Mouse (Mus musculus) heart, postnatal 0 days (tissue): Measurements from ENCODE around the gene Plaur. TPM values are rescaled to one million over a fixed set of nuclear protein-coding genes. Genes with fewer than 3 reads are reported as not detected.
"Not testable (repeated sequence)": the region's sequence is repeated elsewhere in the genome, so short reads cannot be mapped to it uniquely, and the experiment has no call there.

Experiments
- ATAC-seq: fragments of 200-750 bp; cut with Nextera tagmentation; 2 replicates; pipeline ENCODE4 v1.8.0; 2017; ENCODE audit warnings: low read depth, moderate number of reproducible peaks, moderate library complexity; ENCODE audit not compliant: insufficient read depth
- DNase-seq: peaks from one replicate; pipeline ENCODE4 v3.0.0-alpha.2; 2016; ENCODE audit warnings: low spot score
- H3K27ac ChIP-seq: fragments of 300-500 bp; sonication (generic); 2 replicates; pipeline ENCODE4 v1.5.1; 2014; ENCODE audit warnings: low read depth, mild to moderate bottlenecking
- H3K27me3 ChIP-seq: fragments of 300-500 bp; sonication (generic); 2 replicates; pipeline ENCODE4 v1.6.1; 2014; ENCODE audit warnings: low read length, mixed read lengths; ENCODE audit not compliant: control insufficient read depth, insufficient read depth
- H3K36me3 ChIP-seq: fragments of 300-500 bp; sonication (generic); replicated peaks from 2 replicates; pipeline ENCODE4 v1.6.1; 2014; ENCODE audit warnings: low read length, mixed read lengths; ENCODE audit not compliant: control insufficient read depth, insufficient read depth
- H3K4me1 ChIP-seq: fragments of 300-500 bp; sonication (generic); 2 replicates; pipeline ENCODE4 v1.6.1; 2014; ENCODE audit warnings: antibody characterized with exemption; ENCODE audit not compliant: control insufficient read depth, insufficient read depth
- H3K4me2 ChIP-seq: fragments of 300-500 bp; sonication (generic); 2 replicates; pipeline ENCODE4 v1.6.1; 2014; ENCODE audit warnings: low read depth, mild to moderate bottlenecking, low read length, moderate library complexity
- H3K4me3 ChIP-seq: fragments of 300-500 bp; sonication (generic); 2 replicates; pipeline ENCODE4 v1.5.1; 2014; ENCODE audit warnings: low read depth, low read length
- H3K9ac ChIP-seq: fragments of 300-500 bp; sonication (generic); replicated peaks from 2 replicates; pipeline ENCODE4 v1.6.1; 2014; ENCODE audit warnings: low read depth, low read length, mixed read lengths
- H3K9me3 ChIP-seq: fragments of 300-500 bp; sonication (generic); replicated peaks from 2 replicates; pipeline ENCODE4 v1.6.1; 2016; ENCODE audit warnings: low read length; ENCODE audit not compliant: control insufficient read depth
- CTCF ChIP-seq: IDR thresholded peaks from 2 replicates; pipeline ENCODE4 v1.5.1; 2016; ENCODE audit warnings: antibody characterized with exemption, control low read depth, low read depth
- EP300 ChIP-seq: IDR thresholded peaks from 2 replicates; pipeline ENCODE4 v1.6.1; 2016; ENCODE audit warnings: antibody characterized with exemption, low read depth
- WGBS: fragments of 180-500 bp; shearing (Covaris S2); extraction: QIAGEN DNeasy Blood & Tissue Kit; methylation state at CpG from one replicate; pipeline ENCODE4 v1.1.7; 2014; 5-methylcytosine and 5-hydroxymethylcytosine counted together
- polyA plus RNA-seq: library from polyadenylated mRNA; unstranded; fragments of >200 nt; fragmentation: Nextera tagmentation; extraction: Ambion mirVana; gene quantifications from 2 replicates; pipeline ENCODE4 v1.2.1, GENCODE M21; 2015
- total RNA-seq: library from RNA; depleted of rRNA; stranded (reverse); fragments of >200 nt; gene quantifications from 2 replicates; pipeline ENCODE4 v1.2.3, GENCODE M21; 2014; ENCODE audit warnings: low replicate concordance

Gene Plaur
- total and polyA plus RNA-seq, 2 experiments from 2014 or later: 6.5 to 13.1 TPM

DNA sequence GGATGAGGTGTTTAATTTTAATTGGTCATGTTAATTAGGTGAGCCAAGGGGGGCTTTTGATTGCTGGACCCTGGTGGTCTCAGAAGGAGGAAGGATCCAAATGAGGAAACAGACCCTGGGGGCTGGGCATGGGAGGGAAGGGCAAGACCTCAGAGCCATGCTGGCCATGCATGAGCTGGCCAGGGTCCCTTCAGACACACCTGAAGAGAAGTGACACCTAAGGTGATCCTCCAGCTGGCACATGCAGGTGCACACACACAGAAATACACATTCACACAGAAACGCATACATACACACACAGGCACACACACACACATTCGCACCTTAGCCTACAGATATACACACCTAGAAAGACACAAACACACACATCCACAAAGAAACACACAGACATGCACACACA is 17.4 kb downstream of the Plaur start:
- H3K9me3 ChIP-seq: no peaks in the 10 kb centered on the region
- H3K9ac ChIP-seq: no peak overlapping the region
- TF ChIP-seq EP300 (no peak), CTCF (no peak)
- 0 out of 2 replicates have a peak, but pooled peaks cover 3% of the 10 kb centered on the region for H3K36me3 ChIP-seq
- 89% methylated on average over 2 of the region's 2 CpGs for WGBS
- ATAC-seq (no peak), DNase-seq (no peak)
- peaks cover 34% of the 10 kb centered on the region for H3K27me3 ChIP-seq
- no peak overlapping the region for H3K27ac ChIP-seq
- no peak overlapping the region for H3K4me3 ChIP-seq
- H3K4me2 ChIP-seq: no peak overlapping the region
- peaks cover 6% of the 10 kb centered on the region; the same call in 1 of the 2 replicates for H3K4me1 ChIP-seq

DNA sequence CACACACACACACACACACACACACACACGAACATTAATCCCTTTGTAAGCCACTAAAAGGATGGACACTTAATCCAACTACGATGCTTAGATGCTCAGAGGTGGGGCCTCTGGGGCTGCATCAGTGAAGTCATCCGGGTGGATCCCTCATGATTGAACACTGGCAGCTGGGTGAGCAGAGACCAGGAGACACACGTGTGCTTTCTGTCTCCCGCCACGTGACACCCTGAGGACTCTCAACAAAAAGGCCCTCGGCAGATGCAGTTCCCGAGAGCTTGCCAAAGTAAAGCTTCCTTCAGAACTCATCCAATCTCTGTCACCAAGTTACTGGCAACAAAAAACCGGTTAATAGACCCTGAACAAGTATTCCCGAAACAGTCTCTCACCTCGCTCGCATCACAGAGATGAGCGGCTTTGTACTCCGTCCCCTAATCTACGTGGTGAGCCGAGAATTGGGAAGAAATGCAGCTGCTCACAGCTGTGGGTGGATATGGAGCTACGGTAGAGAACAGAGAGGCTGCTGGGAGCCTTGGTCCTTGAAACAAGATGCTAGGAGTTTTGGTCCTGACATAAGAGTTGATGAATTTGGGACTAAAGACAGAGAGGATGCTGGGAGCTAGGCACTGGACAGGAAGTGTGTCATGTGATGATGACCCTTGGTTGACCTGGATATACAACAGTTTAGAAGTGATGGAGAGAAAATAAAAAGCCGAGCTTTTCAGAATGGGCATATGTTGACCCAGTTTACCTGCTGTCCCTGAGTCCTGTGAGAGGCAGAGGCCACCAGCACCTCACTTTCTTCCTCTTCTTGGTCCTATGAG is 18.0 kb downstream of the Plaur start:
- Histone ChIP-seq H3K27me3 (peaks cover 35% of the 10 kb centered on the region), H3K4me2 (no peak overlapping the region), H3K36me3 (no peaks in the 10 kb centered on the region), H3K9ac (no peak overlapping the region), H3K27ac (no peak overlapping the region), H3K4me1 (peaks cover 6% of the 10 kb centered on the region; the same call in 1 of the 2 replicates), H3K4me3 (no peak overlapping the region), H3K9me3 (no peaks in the 10 kb centered on the region)
- DNase-seq (no peak), ATAC-seq (no peak)
- WGBS: 57% methylated on average over 18 of the region's 18 CpGs
- TF ChIP-seq CTCF (no peak), EP300 (no peak)

DNA sequence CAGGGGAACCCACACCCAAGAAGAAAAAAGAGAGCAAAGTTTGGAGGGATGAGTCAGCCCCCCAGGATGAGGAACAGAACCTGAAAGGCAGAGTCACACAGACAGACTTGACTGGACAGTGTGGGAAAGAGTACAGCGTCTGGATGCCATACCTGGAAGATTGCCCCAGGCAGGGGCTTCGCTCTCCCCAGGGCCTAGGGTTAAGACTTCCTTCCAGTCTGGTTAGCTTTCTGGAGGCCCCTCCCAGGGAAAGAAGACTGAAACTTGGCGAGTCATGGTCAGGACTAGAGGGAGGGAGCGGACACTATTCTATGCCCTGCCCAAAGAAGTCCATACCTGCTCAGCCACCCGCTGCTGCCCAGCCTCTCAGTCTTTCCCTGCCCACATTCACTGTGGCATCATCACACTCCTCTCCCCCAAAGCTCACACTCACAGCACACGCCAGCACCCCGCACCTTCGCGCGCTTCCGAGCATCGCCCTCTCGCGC is 18.7 kb downstream of the Plaur start:
- Histone ChIP-seq H3K4me3 (peak overlapping the region; percentile 62), H3K36me3 (no peaks in the 10 kb centered on the region), H3K9me3 (no peaks in the 10 kb centered on the region), H3K27me3 (peaks cover 35% of the 10 kb centered on the region), H3K4me2 (peak overlapping the region; percentile 88), H3K4me1 (peaks cover 6% of the 10 kb centered on the region; the same call in 1 of the 2 replicates), H3K27ac (no peak overlapping the region), H3K9ac (no peak overlapping the region)
- TF ChIP-seq CTCF (no peak), EP300 (no peak)
- WGBS: 15% methylated on average over 14 of the region's 14 CpGs
- no peak for ATAC-seq
- no peak for DNase-seq

DNA sequence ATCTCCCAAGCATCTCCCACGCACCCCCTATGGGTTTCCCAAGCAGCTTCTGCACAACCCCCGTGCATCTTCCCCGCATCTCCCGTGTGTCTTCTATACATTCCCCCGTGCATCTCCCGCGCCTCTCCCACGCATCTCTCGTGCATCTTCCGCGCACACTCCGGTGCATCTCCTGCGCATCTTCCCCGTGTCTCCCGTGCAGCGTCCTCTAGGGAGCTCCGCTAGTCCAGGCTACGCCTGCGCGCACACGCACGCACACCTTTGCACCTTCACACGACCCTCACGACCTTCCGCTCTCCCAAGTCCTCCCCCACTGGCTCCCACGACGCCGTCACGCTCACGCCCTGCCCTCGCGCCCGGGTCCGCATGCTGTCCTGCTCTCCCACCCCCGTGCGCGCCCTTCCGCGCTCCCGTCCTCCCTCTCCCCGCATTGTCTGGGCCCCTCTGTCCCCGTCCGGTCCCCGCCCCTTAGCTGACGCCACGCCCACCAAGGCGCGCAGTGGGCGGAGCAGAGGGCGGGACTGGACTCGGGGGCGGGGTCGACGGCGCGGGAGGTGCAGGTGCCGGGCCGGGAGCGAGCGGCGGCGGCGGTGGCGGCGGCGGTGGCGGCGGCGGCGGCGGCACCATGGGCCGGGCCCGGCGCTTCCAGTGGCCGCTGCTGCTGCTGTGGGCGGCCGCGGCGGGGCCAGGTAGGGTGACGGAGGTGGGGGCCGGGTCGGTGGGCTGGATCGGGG is 19.4 kb downstream of the Plaur start, which contains the start of gene Cadm4:
Gene Cadm4 (plus strand): TSS at position 550 of the 734 bp plus-strand sequence.
- Histone ChIP-seq H3K4me2 (peak within 1 kb of the TSS; percentile 88), H3K27me3 (peaks cover 35% of the 10 kb centered on the region), H3K4me3 (peak within 1 kb of the TSS; percentile 62), H3K27ac (no peak within 1 kb of the TSS), H3K9ac (peak within 1 kb of the TSS; percentile 64), H3K4me1 (peaks cover 6% of the 10 kb centered on the region; the same call in 1 of the 2 replicates), H3K9me3 (no peaks in the 10 kb centered on the region), H3K36me3 (no peaks in the 10 kb centered on the region)
- DNase-seq (peak; percentile 45), ATAC-seq (peak; percentile 88)
- WGBS: 1% methylated on average over 69 of the region's 83 CpGs
- TF ChIP-seq EP300 (no peak), CTCF (no peak)

DNA sequence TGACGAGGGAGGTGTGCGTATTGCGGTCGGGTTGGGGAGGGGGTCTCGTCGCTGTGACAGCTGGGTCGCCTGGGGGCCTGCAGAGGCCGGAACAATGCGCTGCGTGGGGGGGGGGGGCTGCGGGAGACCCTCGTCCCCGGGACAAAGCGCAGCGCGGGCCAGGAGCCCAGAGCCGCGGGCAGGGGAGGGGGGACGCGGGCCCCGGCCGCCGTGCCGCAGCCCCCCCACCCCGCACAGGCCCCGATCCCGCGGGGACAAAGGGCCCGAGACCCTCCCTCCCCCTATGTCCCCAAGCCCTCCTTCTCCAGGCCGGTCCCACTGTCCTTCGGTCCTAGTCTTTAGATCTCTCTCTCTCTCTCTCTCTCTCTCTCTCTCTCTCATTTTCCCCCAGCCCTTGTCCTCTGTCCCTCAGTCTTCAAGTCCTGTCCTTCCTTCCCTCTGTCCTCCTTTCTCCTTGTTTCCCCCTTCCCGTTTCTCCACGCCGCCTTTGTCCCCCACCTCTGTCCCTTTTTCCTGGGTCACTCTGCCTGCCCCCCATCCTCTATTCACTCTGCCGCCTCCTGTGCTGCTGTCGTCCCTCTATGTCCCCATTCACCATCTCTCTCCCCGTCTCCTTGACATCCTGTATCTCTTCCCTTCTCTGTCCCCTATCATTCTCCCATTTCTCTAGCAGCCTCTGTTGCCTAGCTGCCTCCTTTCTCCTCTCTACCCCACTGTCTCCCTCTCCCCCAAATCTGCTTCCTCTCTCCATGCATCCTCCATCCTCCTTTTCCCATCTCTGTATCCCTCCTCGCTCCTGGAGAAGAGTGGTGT is 20.1 kb downstream of the Plaur start:
- Histone ChIP-seq H3K27ac (no peak overlapping the region), H3K27me3 (peaks cover 35% of the 10 kb centered on the region), H3K4me1 (peaks cover 6% of the 10 kb centered on the region; the same call in 1 of the 2 replicates), H3K9ac (peak overlapping the region; percentile 64), H3K4me2 (peak overlapping the region; percentile 88), H3K36me3 (no peaks in the 10 kb centered on the region), H3K4me3 (peak overlapping the region; percentile 62), H3K9me3 (no peaks in the 10 kb centered on the region)
- TF ChIP-seq CTCF: no peak
- ATAC-seq (no peak), DNase-seq (no peak)
- 3% methylated on average over 22 of the region's 38 CpGs for WGBS

DNA sequence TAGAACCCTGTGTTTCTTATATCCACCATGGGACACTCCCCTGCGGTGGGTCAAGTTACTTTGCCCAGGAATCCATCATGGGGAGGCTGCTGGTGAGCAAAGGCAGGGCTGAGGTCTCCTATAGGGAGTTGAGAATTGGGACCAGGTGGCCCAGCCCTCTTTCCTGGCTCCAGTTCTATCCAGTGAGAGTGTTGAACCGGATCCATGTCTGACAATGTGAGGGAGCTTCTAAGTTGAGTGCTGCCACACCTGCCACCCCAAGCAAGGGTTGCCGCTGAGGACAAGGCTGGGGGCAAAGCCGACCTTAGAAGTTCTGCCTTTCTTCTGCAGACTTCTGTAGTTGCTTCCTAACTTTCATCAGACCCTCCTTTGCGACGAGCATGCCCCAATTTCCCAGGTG is 21.0 kb downstream of the Plaur start:
- not testable (repeated sequence) for H3K9me3 ChIP-seq, H3K27ac ChIP-seq, H3K4me2 ChIP-seq, H3K4me1 ChIP-seq, H3K4me3 ChIP-seq, H3K9ac ChIP-seq, ATAC-seq, H3K36me3 ChIP-seq, DNase-seq
- WGBS: 54% methylated on average over 6 of the region's 6 CpGs
- H3K27me3 ChIP-seq: peaks cover 35% of the 10 kb centered on the region
